Mouse (Mus musculus) heart, embryonic 12.5 days (tissue): ENCODE results near the gene Atp2a2. TPM values are rescaled to one million over a fixed set of nuclear protein-coding genes. Genes with fewer than 3 reads are reported as not detected.

Experiments
- ATAC-seq: fragments of 200-750 bp; cut with Nextera tagmentation; 2 replicates; pipeline ENCODE4 v1.8.0; 2017; ENCODE audit warnings: moderate TSS enrichment, moderate library complexity; ENCODE audit not compliant: insufficient number of reproducible peaks, low FRiP score
- H3K27ac ChIP-seq: fragments of 300-500 bp; sonication (generic); 2 replicates; pipeline ENCODE4 v1.5.1; 2016; ENCODE audit warnings: mild to moderate bottlenecking, moderate library complexity; ENCODE audit not compliant: poor library complexity, severe bottlenecking
- H3K27me3 ChIP-seq: fragments of 300-500 bp; sonication (generic); replicated peaks from 2 replicates; pipeline ENCODE4 v1.6.1; 2016; ENCODE audit warnings: mild to moderate bottlenecking, moderate library complexity
- H3K36me3 ChIP-seq: fragments of 300-500 bp; sonication (generic); 2 replicates; pipeline ENCODE4 v1.6.1; 2016; ENCODE audit warnings: mild to moderate bottlenecking, moderate library complexity
- H3K4me1 ChIP-seq: fragments of 300-500 bp; sonication (generic); replicated peaks from 2 replicates; pipeline ENCODE4 v1.6.1; 2016; ENCODE audit warnings: mild to moderate bottlenecking
- H3K4me2 ChIP-seq: fragments of 300-500 bp; sonication (generic); 2 replicates; pipeline ENCODE4 v1.6.1; 2016; ENCODE audit warnings: mild to moderate bottlenecking, moderate library complexity
- H3K4me3 ChIP-seq: fragments of 300-500 bp; sonication (generic); 2 replicates; pipeline ENCODE4 v1.5.1; 2016; ENCODE audit warnings: mild to moderate bottlenecking
- H3K9ac ChIP-seq: fragments of 300-500 bp; sonication (generic); 2 replicates; pipeline ENCODE4 v1.6.1; 2016; ENCODE audit warnings: mild to moderate bottlenecking, moderate library complexity
- H3K9me3 ChIP-seq: fragments of 300-500 bp; sonication (generic); replicated peaks from 2 replicates; pipeline ENCODE4 v1.6.1; 2016; ENCODE audit warnings: mild to moderate bottlenecking, moderate library complexity
- WGBS: fragments of 180-500 bp; shearing (Covaris S2); methylation state at CpG from one replicate; pipeline ENCODE4 v1.1.7; 2016; 5-methylcytosine and 5-hydroxymethylcytosine counted together
- polyA plus RNA-seq: library from polyadenylated mRNA; unstranded; fragments of >200 nt; fragmentation: Nextera tagmentation; extraction: Ambion mirVana; gene quantifications from 2 replicates; pipeline ENCODE4 v1.2.1, GENCODE M21; 2016

Gene Atp2a2
- 414 and 424 TPM in 2 replicates for polyA plus RNA-seq

GRCm38 (mm10) chr5:122502077-122502941 is at the start of gene Atp2a2:
TSS of gene Atp2a2 (minus strand) at chr5:122502225.
- H3K9me3 ChIP-seq: peaks cover 4% of the 10 kb centered on the region
- peaks cover 10% of the 10 kb centered on the region for H3K36me3 ChIP-seq
- no peaks in the 10 kb centered on the region for H3K27me3 ChIP-seq
- H3K9ac ChIP-seq: peak within 1 kb of the TSS; percentile 99
- peaks cover 24% of the 10 kb centered on the region for H3K4me1 ChIP-seq
- H3K4me2 ChIP-seq: peak within 1 kb of the TSS; percentile 87
- H3K27ac ChIP-seq: peak within 1 kb of the TSS; percentile 99
- 1% methylated on average over 101 of the region's 113 CpGs for WGBS
- peak within 1 kb of the TSS; percentile 96 for H3K4me3 ChIP-seq
- peak; percentile 93 for ATAC-seq

- no peaks in the 10 kb centered on the region for H3K27me3 ChIP-seq
- WGBS: 72% methylated on average over 8 of the region's 8 CpGs
- no peak overlapping the region for H3K4me2 ChIP-seq
- no peak for ATAC-seq
- no peak overlapping the region for H3K4me3 ChIP-seq
- peaks cover 3% of the 10 kb centered on the region for H3K36me3 ChIP-seq
- no peak overlapping the region for H3K9ac ChIP-seq
- H3K27ac ChIP-seq: no peak overlapping the region
- H3K9me3 ChIP-seq: no peaks in the 10 kb centered on the region
- peaks cover 28% of the 10 kb centered on the region for H3K4me1 ChIP-seq
Measured at GRCm38 (mm10) chr5:122550460-122550859, 48.4 kb upstream of the Atp2a2 start.

- no peak overlapping the region for H3K4me2 ChIP-seq
- peaks cover 36% of the 10 kb centered on the region for H3K4me1 ChIP-seq
- peak overlapping the region; percentile 79 for H3K27ac ChIP-seq
- no peaks in the 10 kb centered on the region for H3K27me3 ChIP-seq
- no peak for ATAC-seq
- no peak overlapping the region for H3K4me3 ChIP-seq
- no peaks in the 10 kb centered on the region for H3K9me3 ChIP-seq
- peaks cover 3% of the 10 kb centered on the region; the same call in 1 of the 2 replicates for H3K36me3 ChIP-seq
- H3K9ac ChIP-seq: no peak overlapping the region
- 61% methylated on average over 6 of the region's 6 CpGs for WGBS
Measured at GRCm38 (mm10) chr5:122548671-122549070, 46.6 kb upstream of the Atp2a2 start.

- H3K27me3 ChIP-seq: no peaks in the 10 kb centered on the region
- H3K9me3 ChIP-seq: no peaks in the 10 kb centered on the region
- peaks cover 3% of the 10 kb centered on the region; the same call in 1 of the 2 replicates for H3K36me3 ChIP-seq
- WGBS: 74% methylated on average over 6 of the region's 6 CpGs
- ATAC-seq: no peak
- H3K27ac ChIP-seq: no peak overlapping the region
- H3K4me3 ChIP-seq: no peak overlapping the region
- H3K9ac ChIP-seq: no peak overlapping the region
- peaks cover 36% of the 10 kb centered on the region for H3K4me1 ChIP-seq
- no peak overlapping the region for H3K4me2 ChIP-seq
Measured at GRCm38 (mm10) chr5:122547810-122548209, 45.8 kb upstream of the Atp2a2 start.

- Histone ChIP-seq H3K4me1 (peaks cover 36% of the 10 kb centered on the region), H3K9ac (peak overlapping the region; percentile 50; the same call in 1 of the 2 replicates), H3K36me3 (peaks cover 2% of the 10 kb centered on the region; the same call in 1 of the 2 replicates), H3K9me3 (no peaks in the 10 kb centered on the region), H3K27ac (peak overlapping the region; percentile 55), H3K4me3 (no peak overlapping the region), H3K4me2 (no peak overlapping the region), H3K27me3 (no peaks in the 10 kb centered on the region)
- no peak for ATAC-seq
- WGBS: 51% methylated on average over 7 of the region's 7 CpGs
Measured at GRCm38 (mm10) chr5:122547251-122547714, 45.3 kb upstream of the Atp2a2 start.

GRCm38 (mm10) chr5:122543392-122543791 is 41.4 kb upstream of the Atp2a2 start:
- WGBS: 53% methylated on average over 6 of the region's 6 CpGs
- H3K9ac ChIP-seq: no peak overlapping the region
- H3K4me1 ChIP-seq: peaks cover 22% of the 10 kb centered on the region
- H3K4me3 ChIP-seq: no peak overlapping the region
- no peaks in the 10 kb centered on the region for H3K27me3 ChIP-seq
- H3K9me3 ChIP-seq: no peaks in the 10 kb centered on the region
- no peak overlapping the region for H3K4me2 ChIP-seq
- no peak for ATAC-seq
- peak overlapping the region; percentile 93 for H3K27ac ChIP-seq
- H3K36me3 ChIP-seq: peaks cover 11% of the 10 kb centered on the region

- no peak for ATAC-seq
- Histone ChIP-seq H3K27me3 (no peaks in the 10 kb centered on the region), H3K27ac (no peak overlapping the region), H3K9me3 (no peaks in the 10 kb centered on the region), H3K4me2 (no peak overlapping the region), H3K36me3 (peaks cover 20% of the 10 kb centered on the region), H3K4me1 (peaks cover 11% of the 10 kb centered on the region), H3K4me3 (no peak overlapping the region), H3K9ac (no peak overlapping the region)
- 88% methylated on average over 8 of the region's 8 CpGs for WGBS
Measured at GRCm38 (mm10) chr5:122541871-122542270, 39.8 kb upstream of the Atp2a2 start.

- 91% methylated on average over 11 of the region's 11 CpGs for WGBS
- peaks cover 6% of the 10 kb centered on the region for H3K4me1 ChIP-seq
- H3K27ac ChIP-seq: no peak overlapping the region
- no peak overlapping the region for H3K4me3 ChIP-seq
- H3K4me2 ChIP-seq: no peak overlapping the region
- H3K9ac ChIP-seq: no peak overlapping the region
- no peaks in the 10 kb centered on the region for H3K27me3 ChIP-seq
- H3K36me3 ChIP-seq: peaks cover 20% of the 10 kb centered on the region
- no peak for ATAC-seq
- no peaks in the 10 kb centered on the region for H3K9me3 ChIP-seq
Measured at GRCm38 (mm10) chr5:122538077-122538476, 36.1 kb upstream of the Atp2a2 start.

- no peaks in the 10 kb centered on the region for H3K27me3 ChIP-seq
- H3K36me3 ChIP-seq: peaks cover 20% of the 10 kb centered on the region
- peaks cover 11% of the 10 kb centered on the region for H3K4me1 ChIP-seq
- no peak overlapping the region for H3K9ac ChIP-seq
- no peak overlapping the region for H3K27ac ChIP-seq
- ATAC-seq: no peak
- H3K4me2 ChIP-seq: no peak overlapping the region
- 92% methylated on average over 5 of the region's 5 CpGs for WGBS
- no peaks in the 10 kb centered on the region for H3K9me3 ChIP-seq
- H3K4me3 ChIP-seq: no peak overlapping the region
Measured at GRCm38 (mm10) chr5:122537654-122538053, 35.6 kb upstream of the Atp2a2 start.

GRCm38 (mm10) chr5:122533884-122534283 is 31.9 kb upstream of the Atp2a2 start:
- no peaks in the 10 kb centered on the region for H3K9me3 ChIP-seq
- peaks cover 34% of the 10 kb centered on the region for H3K4me1 ChIP-seq
- H3K9ac ChIP-seq: no peak overlapping the region
- no peaks in the 10 kb centered on the region for H3K27me3 ChIP-seq
- H3K4me2 ChIP-seq: no peak overlapping the region
- ATAC-seq: no peak
- no peak overlapping the region for H3K27ac ChIP-seq
- 77% methylated on average over 8 of the region's 8 CpGs for WGBS
- H3K4me3 ChIP-seq: no peak overlapping the region
- peaks cover 13% of the 10 kb centered on the region for H3K36me3 ChIP-seq

GRCm38 (mm10) chr5:122529913-122530604 is 28.0 kb upstream of the Atp2a2 start:
- Histone ChIP-seq H3K4me1 (peaks cover 72% of the 10 kb centered on the region), H3K36me3 (no peaks in the 10 kb centered on the region)

More at GRCm38 (mm10) chr5:122529913-122530604, 28.0 kb upstream of the Atp2a2 start:
- Histone ChIP-seq H3K4me2 (0 out of 2 replicates have a peak overlapping the region, but pooled peaks have one; percentile 5), H3K27ac (peak overlapping the region; percentile 94), H3K4me3 (no peak overlapping the region), H3K9me3 (no peaks in the 10 kb centered on the region), H3K27me3 (no peaks in the 10 kb centered on the region), H3K9ac (peak overlapping the region; percentile 37; the same call in 1 of the 2 replicates)
- no peak for ATAC-seq
- WGBS: 80% methylated on average over 9 of the region's 9 CpGs
